Mouse (Mus musculus): ENCODE data around the gene Slc25a27.

Slc25a27 gene

DNA sequence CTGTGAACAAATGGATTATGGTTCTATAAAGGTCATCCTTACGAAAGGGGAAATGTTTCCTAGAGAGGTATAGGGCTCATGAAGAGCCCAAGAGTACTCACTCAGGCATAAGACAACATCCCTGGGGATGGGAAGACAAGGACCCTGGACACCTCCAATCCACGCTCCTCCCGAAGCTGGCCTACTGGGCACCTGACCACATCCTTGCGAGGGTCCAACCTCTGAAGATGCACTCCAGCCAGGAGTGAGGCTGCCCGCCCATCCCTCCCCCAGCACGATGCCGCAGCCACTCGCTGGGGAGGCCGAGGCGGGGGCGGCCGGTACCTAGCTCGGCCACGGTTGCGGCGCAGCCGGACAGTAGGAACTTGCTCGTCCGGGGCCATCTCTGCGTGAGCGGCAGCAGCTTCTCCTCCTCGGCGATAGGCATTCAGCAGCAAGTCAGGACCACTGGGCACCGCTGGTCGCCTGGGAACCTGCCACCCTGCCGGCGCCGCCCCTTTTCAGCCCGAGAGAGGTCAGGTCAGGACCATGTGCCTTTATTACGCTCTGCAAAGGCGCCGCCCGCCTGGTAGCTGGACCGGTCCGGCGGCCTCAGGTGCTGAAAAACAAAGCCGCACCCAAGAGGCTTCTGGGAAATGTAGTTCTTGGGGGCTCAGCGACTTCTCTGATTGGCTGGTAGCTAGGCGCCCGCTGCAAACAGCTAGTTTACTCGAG lies at the start of gene Slc25a27:
Gene Slc25a27 (minus strand): TSS at position 639 of the 714 bp plus-strand sequence.
- DNase-seq (ENCODE audit: low spot score): peak; percentile 64

- no peak for DNase-seq (ENCODE audit: low spot score)
These were observed 49.6 kb upstream of the Slc25a27 start for GRCm38 (mm10) chr17:43716601-43717000.

GRCm38 (mm10) chr17:43714191-43714590 lies 47.2 kb upstream of the Slc25a27 start:
- DNase-seq (ENCODE audit: low spot score): no peak

GRCm38 (mm10) chr17:43711557-43712352 lies 44.7 kb upstream of the Slc25a27 start:
- no peak for DNase-seq (ENCODE audit: low spot score)

- no peak for DNase-seq (ENCODE audit: low spot score)
These were observed 40.2 kb upstream of the Slc25a27 start for GRCm38 (mm10) chr17:43707254-43707653.

GRCm38 (mm10) chr17:43706749-43707148 lies 39.7 kb upstream of the Slc25a27 start:
- DNase-seq (ENCODE audit: low spot score): no peak

GRCm38 (mm10) chr17:43704216-43704930 lies 37.4 kb upstream of the Slc25a27 start:
- DNase-seq (ENCODE audit: low spot score): no peak

DNA sequence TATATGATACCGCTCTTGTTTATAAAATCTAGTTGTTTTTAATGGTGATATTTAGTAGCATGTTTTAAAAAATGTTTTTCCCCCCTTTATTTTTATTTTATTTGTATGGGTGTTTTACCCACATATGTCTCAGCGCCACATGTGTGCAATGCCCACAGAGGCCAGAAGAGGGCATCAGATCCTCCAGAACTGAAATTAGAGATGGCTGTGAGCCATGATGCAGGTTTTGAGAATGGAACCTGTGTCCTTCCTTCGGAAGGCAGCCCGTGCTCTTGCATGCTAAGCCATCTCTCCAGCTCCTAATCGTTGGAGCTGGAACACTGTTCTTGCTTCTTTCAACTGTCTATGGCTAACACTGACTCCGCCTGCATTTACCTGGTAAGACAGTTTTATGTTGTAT lies 34.0 kb upstream of the Slc25a27 start:
- DNase-seq (ENCODE audit: low spot score): peak; percentile 43

- peak; percentile 51 for DNase-seq (ENCODE audit: low spot score)
These were observed 32.1 kb upstream of the Slc25a27 start for GRCm38 (mm10) chr17:43698997-43699649.

- DNase-seq (ENCODE audit: low spot score): no peak
These were observed 22.6 kb upstream of the Slc25a27 start for GRCm38 (mm10) chr17:43689591-43689990.

DNA sequence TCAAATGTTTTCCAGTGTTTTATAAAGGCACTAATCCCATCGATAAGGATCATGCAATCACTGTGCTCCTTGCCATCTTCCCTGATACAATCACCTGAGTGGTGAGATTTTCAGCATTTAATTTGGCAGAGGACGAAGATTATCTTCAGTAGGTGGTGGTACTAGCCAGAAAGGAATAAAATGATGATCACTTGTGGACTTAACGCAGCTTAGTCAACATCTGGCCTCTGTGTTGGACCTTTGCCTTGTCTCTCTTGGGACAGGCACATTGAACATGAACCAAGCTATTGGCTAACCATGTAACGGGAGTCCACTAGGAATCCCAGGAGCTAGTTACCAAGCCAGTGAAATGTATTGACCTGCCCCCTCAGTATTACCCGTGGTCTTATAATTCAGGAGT lies 17.6 kb upstream of the Slc25a27 start:
- no peak for DNase-seq (ENCODE audit: low spot score)

- DNase-seq (ENCODE audit: low spot score): no peak
These were observed 17.1 kb upstream of the Slc25a27 start for GRCm38 (mm10) chr17:43684086-43684485.

- no peak for DNase-seq (ENCODE audit: low spot score)
These were observed 10.3 kb upstream of the Slc25a27 start for GRCm38 (mm10) chr17:43677317-43677716.

- no peak for DNase-seq (ENCODE audit: low spot score)
These were observed 9.2 kb upstream of the Slc25a27 start for GRCm38 (mm10) chr17:43676241-43676640.

DNA sequence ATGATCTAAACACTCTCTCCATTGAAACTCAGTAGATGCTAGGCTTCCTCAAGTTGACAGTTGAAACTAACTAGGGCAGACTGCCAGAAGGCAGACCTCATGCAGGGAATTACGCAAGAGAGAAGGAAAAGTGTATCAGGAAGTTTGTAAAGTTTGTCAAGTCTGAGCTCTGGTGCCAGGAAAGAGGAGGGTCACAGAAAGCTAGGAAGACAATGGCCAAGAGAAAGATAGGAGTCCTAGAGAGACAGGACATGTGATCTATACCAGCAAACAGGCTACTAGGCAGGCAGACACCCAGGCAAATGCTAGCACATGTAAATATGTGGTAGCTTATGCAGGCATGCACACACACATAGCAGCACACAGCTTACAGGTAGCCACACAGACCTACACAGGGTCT lies 8.2 kb upstream of the Slc25a27 start:
- no peak for DNase-seq (ENCODE audit: low spot score)

- no peak for DNase-seq (ENCODE audit: low spot score)
These were observed 4.9 kb upstream of the Slc25a27 start for GRCm38 (mm10) chr17:43671907-43672306.

- DNase-seq (ENCODE audit: low spot score): no peak
These were observed 2.2 kb upstream of the Slc25a27 start for GRCm38 (mm10) chr17:43669145-43669695.

DNA sequence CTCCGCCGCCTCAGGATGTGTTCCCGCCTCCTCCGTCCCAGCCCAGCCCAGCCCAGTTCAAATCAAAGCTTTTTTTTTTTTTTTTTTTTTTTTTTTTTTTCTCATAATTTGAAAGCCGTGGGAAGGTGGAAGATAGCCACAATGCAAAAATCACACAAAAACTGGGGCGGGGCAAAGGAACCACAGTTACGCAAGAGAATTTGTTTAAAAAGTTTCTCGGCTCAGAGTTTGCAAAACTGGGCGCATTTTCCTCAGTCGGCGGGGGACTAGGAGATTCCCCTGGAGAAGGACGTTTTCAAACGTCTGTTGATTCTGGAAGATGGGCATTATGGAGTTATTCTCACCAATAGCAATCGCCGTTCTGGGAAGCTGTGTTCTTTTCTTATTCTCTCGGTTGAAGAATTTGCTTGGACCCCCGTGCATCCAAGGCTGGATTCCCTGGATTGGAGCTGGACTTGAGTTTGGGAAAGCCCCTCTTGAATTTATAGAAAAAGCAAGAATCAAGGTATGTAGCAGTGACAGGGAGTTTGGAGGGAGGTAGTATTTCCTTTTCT lies 353 bp upstream of the Slc25a27 start, which contains the start of gene Cyp39a1:
Gene Cyp39a1 (plus strand): TSS at position 136 of the 554 bp plus-strand sequence.
- no peak for DNase-seq (ENCODE audit: low spot score)

DNA sequence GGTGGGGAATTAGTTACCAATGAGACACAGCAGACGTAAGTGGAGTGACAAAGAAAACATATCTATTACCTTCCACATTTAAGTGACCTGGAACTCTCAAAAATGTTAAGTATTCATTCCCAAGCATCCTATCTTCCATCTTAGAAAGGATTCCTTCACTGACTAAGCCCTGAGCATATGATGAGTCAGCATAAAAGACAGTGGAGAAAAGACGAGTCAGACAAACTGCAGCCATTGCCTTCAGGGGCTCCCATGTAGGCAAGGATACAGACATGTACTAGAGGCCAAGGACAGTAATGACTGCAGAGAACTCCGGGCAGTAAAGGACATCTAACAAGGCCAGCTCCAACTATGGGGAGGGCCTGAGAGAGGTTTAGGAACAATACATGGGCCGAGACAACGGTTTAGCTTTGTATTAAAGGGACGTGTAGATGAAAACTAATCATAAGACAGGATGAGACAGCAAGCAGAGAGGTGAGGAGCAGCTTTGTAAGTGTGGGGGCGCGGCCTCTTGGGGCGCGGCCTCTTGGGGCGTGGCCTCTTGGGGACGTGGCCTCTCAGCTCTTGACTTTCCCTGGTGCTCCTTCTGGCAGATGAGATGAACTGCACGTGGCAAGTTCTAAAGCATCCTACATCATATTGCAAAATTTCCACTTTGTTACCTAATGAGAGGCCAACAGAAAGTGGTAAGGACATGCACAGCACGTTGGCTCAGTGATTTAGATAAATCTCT lies 15.5 kb downstream of the Slc25a27 start:
- DNase-seq (ENCODE audit: low spot score): no peak

GRCm38 (mm10) chr17:43649641-43650436 lies 17.2 kb downstream of the Slc25a27 start:
- peak; percentile 17 for DNase-seq (ENCODE audit: low spot score)

Data from layer of hippocampus, adult 9-10 months (tissue).